Mouse (Mus musculus) myocyte (in vitro differentiated cells): ENCODE results near the gene 2310034G01Rik.

Experiments used
- CEBPB ChIP-seq: IDR thresholded peaks from 2 replicates; pipeline ENCODE4 v1.6.1; 2011; ENCODE audit warnings: mild to moderate bottlenecking, moderate library complexity; ENCODE audit not compliant: poor library complexity, insufficient read depth, severe bottlenecking
- POLR2A ChIP-seq: IDR thresholded peaks from one replicate; pipeline ENCODE4 v1.6.1; 2011; ENCODE audit warnings: low read depth, mild to moderate bottlenecking, control low read depth, moderate library complexity; ENCODE audit not compliant: insufficient read length
- POLR2AphosphoS2 ChIP-seq: IDR thresholded peaks from one replicate; pipeline ENCODE4 v1.6.1; 2011; ENCODE audit warnings: low read depth, control low read depth; ENCODE audit not compliant: insufficient read length
- TCF12 ChIP-seq: IDR thresholded peaks from one replicate; pipeline ENCODE4 v1.6.1; 2011; ENCODE audit warnings: mild to moderate bottlenecking, control low read depth; ENCODE audit not compliant: poor library complexity, insufficient read depth, severe bottlenecking
- TCF3 ChIP-seq: IDR thresholded peaks from one replicate; pipeline ENCODE4 v1.6.1; 2011; ENCODE audit warnings: low read depth, control low read depth; ENCODE audit not compliant: insufficient read length
- USF1 ChIP-seq: IDR thresholded peaks from one replicate; pipeline ENCODE4 v1.6.1; 2011; ENCODE audit warnings: low read depth, mild to moderate bottlenecking, control low read depth, moderate library complexity

- no peak for TF ChIP-seq POLR2A
- no peak for TF ChIP-seq POLR2AphosphoS2
- no peak for TF ChIP-seq CEBPB
- no peak for TF ChIP-seq TCF3
- no peak for TF ChIP-seq TCF12
- no peak for TF ChIP-seq USF1
Observed at GRCm38 (mm10) chr19:46308706-46309435, 41.2 kb downstream of the 2310034G01Rik start.
